Mouse (Mus musculus) embryonic fibroblast, embryonic 13.5 days (primary cell): ENCODE results near the gene Aldoart2. TPM values are rescaled to one million over a fixed set of nuclear protein-coding genes. Genes with fewer than 3 reads are reported as not detected.
"Not testable (repeated sequence)": the region's sequence is repeated elsewhere in the genome, so short reads cannot be mapped to it uniquely, and the experiment has no call there.

Experiments
- H3K27ac ChIP-seq: 2 replicates; pipeline ENCODE4 v1.5.1; 2012; ENCODE audit warnings: low read length, control low read depth, inconsistent platforms; ENCODE audit not compliant: insufficient read depth
- H3K4me1 ChIP-seq: 2 replicates; pipeline ENCODE4 v1.6.1; 2011; ENCODE audit warnings: low read length; ENCODE audit not compliant: control insufficient read depth, insufficient read depth
- H3K4me3 ChIP-seq: 2 replicates; pipeline ENCODE4 v1.5.1; 2011; ENCODE audit warnings: mild to moderate bottlenecking, control low read depth, low read length; ENCODE audit not compliant: insufficient read depth
- CTCF ChIP-seq: IDR thresholded peaks from 2 replicates; pipeline ENCODE4 v1.5.1; 2011; ENCODE audit warnings: mild to moderate bottlenecking, control low read depth, low read length, moderate library complexity, borderline replicate concordance; ENCODE audit not compliant: insufficient read depth
- POLR2A ChIP-seq: IDR thresholded peaks from 2 replicates; pipeline ENCODE4 v1.6.1; 2011; ENCODE audit warnings: low read depth, mild to moderate bottlenecking, control low read depth, low read length, moderate library complexity
- polyA plus RNA-seq: library from polyadenylated mRNA; stranded (reverse); fragments of >200 nt; gene quantifications from 2 replicates; pipeline ENCODE4 v1.2.4, GENCODE M21; 2011; ENCODE audit warnings: low read depth; ENCODE audit not compliant: missing spikeins, insufficient read length

Aldoart2 gene
- polyA plus RNA-seq: 0.33 TPM in 1 of 2 replicates, not detected in the other

DNA sequence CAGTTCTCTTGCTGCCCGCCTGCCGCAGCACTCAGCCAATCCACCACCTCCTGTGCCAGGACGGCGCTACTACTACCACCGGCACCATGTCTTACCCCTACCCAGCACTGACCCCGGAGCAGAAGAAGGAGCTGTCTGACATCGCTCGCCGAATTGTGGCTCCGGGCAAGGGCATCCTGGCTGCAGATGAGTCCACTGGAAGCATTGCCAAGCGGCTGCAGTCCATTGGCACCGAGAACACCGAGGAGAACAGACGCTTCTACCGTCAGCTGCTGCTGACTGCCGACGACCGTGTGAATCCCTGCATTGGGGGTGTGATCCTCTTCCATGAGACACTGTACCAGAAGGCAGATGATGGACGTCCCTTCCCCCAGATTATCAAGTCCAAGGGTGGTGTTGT, at the start of gene Aldoart2:
Aldoart2 (plus strand) TSS at position 34 of the 400 bp plus-strand sequence.
- Histone ChIP-seq H3K4me1 (no peaks in the 10 kb centered on the region; the same call in 1 of the 2 replicates), H3K4me3 (no peak within 1 kb of the TSS), H3K27ac (no peak within 1 kb of the TSS)
- TF ChIP-seq POLR2A (no peak), CTCF (no peak)

GRCm38 (mm10) chr12:55518061-55518738, 46.8 kb upstream of the Aldoart2 start:
- Histone ChIP-seq H3K4me3 (no peak overlapping the region), H3K4me1 (no peaks in the 10 kb centered on the region), H3K27ac (no peak overlapping the region)
- TF ChIP-seq POLR2A (no peak), CTCF (peak; percentile 76)

DNA sequence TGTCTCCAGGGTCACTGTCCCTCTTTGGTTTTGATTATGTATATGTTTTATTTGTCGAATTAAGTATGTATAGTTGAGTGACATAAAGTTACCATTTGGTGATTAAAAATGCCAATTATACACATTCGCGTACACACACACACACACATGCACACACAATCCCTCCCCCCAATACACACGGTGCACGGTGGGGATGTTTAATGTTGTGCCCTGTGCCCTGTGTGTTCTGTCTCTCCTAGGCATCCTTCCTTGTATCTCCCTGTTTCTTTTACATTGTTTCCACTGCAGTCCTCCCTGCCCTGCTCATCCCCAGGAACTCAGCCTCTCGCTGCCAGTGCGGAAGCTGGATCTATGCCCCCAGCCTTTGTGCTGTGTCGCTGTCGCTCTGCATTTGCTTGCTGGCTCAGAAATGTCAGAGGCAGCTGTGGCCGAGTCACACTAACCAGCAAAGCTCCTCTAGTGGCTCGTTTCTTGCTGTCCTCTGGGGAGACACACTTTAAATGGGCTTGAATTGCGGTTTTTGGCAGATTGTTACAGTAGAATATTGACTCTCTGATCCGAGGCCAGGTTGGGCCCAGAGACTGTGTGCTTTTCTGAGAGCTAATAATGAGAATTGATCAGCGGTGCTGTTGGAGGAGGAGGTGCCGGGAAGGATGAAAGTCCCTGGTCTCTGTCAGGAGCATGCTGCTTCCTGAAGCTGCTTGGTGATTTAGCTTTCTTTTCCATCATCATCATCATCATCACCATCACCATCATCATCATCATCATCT, 37.9 kb upstream of the Aldoart2 start:
- no peak for TF ChIP-seq POLR2A
- no peak for TF ChIP-seq CTCF
- no peak overlapping the region for H3K4me3 ChIP-seq
- no peak overlapping the region for H3K27ac ChIP-seq
- H3K4me1 ChIP-seq: no peaks in the 10 kb centered on the region

DNA sequence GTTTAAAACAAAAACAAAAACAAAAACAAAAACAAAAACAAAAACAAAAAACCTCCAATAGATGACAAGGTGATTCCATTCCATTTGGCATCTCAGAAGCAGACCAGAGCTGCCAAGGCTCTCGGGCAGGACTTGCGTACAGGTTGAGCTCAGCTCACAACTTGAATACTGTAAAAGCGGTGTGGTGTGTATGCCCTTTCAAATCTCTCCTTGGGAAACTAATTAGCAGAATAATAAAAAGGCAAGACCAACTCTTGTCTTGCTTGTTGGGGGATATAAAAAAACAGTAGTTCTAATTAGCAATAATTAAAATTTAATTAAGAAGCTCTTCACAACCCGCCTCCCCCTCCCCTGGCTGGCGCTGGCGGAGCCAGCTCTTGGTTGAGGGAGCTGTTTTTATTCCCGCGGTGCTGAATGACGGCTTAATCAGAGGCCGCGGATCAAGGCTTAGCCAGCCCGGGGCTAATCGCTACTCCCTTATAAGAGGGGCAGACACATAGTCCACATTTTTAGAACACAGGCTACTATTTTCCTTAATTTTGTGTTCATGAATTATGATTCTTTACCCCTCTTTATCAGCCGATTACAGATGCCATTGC, 28.4 kb upstream of the Aldoart2 start:
- H3K4me3 ChIP-seq: no peak overlapping the region
- TF ChIP-seq CTCF: no peak
- no peak for TF ChIP-seq POLR2A
- H3K27ac ChIP-seq: no peak overlapping the region
- no peaks in the 10 kb centered on the region for H3K4me1 ChIP-seq

DNA sequence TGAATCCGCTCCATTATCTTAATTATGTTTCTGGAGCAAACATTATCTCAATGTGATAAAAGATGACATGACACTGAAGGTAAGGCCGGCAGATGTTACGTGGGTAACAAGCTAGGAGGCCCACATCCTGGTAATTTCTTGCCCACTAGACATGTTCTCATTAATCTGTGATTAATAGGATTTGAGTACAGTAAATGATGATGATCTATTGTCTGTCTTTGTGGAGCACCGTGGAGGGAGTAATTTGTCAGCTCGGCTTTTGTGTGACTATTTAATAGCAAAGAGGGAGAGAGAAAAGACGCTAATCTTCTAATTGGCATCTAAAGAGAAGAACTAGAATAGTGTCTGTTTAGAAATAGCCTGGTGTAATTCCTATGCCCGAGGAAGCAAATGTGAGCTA, 27.3 kb upstream of the Aldoart2 start:
- Histone ChIP-seq H3K4me1 (no peaks in the 10 kb centered on the region), H3K4me3 (no peak overlapping the region), H3K27ac (no peak overlapping the region)
- TF ChIP-seq CTCF (no peak), POLR2A (no peak)

GRCm38 (mm10) chr12:55538328-55538971, 26.6 kb upstream of the Aldoart2 start:
- Histone ChIP-seq H3K4me1 (no peaks in the 10 kb centered on the region), H3K4me3 (no peak overlapping the region), H3K27ac (no peak overlapping the region)
- TF ChIP-seq POLR2A (no peak), CTCF (no peak)

DNA sequence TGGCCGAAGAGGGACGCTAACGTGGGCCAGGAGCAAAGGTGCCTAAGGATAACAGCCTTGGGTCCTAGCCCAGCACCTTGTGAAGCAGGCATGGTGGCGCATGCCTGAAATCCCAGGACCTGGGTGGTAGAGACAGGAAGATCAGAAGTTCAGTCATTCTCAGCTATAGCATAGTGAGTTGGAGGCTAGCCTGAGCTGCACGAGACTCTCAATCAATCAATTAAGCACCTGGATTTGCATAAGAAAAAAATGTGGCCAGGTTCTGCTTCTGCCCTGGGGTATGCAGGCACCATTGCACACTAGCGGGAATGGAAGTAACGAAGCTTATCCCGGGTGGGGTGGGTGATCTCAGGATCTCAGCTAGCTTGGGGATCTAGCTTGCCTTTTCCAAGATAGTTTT, 25.9 kb upstream of the Aldoart2 start:
- no peaks in the 10 kb centered on the region for H3K4me1 ChIP-seq
- no peak overlapping the region for H3K27ac ChIP-seq
- TF ChIP-seq CTCF (no peak), POLR2A (no peak)
- H3K4me3 ChIP-seq: no peak overlapping the region

GRCm38 (mm10) chr12:55554901-55555300, 10.1 kb upstream of the Aldoart2 start:
- H3K27ac ChIP-seq, H3K4me1 ChIP-seq, H3K4me3 ChIP-seq: not testable (repeated sequence)

DNA sequence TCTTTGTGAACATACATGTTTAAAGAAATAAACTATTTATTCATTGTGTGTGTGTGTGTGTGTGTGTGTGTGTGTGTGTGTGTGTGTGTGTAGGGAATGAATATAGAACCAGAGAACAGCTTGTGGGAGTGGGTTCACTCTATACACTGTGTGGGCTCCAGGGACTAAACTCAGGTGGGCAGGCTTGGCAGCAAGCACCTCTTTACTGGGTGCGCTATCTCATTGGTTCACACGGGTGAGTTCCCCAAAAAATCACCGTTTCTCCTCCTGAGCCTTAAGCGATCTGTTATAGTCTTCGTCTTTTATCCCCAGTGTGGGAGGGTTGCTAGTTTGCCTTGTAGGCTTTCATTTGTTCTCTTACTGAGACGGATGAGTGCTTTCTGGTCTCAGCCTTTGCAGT, 7.2 kb upstream of the Aldoart2 start:
- H3K4me3 ChIP-seq: no peak overlapping the region
- TF ChIP-seq CTCF (no peak), POLR2A (no peak)
- H3K27ac ChIP-seq: no peak overlapping the region
- no peaks in the 10 kb centered on the region for H3K4me1 ChIP-seq
